Comparison of ENCODE assay signal across 32 mouse cellular contexts in the genomic region with DNA sequence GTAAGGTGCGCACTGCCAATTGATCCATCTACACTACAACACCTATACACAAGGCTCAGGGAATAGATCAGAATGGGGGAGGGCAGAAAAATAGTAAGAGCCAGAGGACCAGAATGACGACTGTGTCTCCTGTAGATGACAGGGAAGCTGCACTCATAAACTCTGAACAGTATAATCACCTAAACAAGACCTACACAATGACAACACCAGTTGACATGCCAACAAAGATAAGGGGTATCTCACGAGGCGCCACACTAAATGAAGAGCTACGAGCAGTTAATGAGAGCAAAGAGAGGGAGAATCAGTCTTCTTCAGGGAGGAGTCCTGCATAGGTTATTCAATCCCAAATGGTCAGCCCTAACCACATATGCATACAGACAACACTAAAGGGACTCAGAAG. TPM values are rescaled to one million over a fixed set of nuclear protein-coding genes. Genes with fewer than 3 reads are reported as not detected.
DNase-seq lines count a peak whose midpoint lies in the region; ATAC-seq and TF ChIP-seq lines count a peak whose summit lies in the region.
"Had no signal": no experiment of that assay in that cellular context is flagged by ENCODE, and none has a peak within 500 bp of the region (broad histone marks: within the 10 kb centered on the region; RNA-seq: fewer than 3 reads in every experiment).

No protein-coding gene starts in this region.

- 0 out of 2 replicates have a peak, but pooled peaks have one; percentile 45 for ATAC-seq in erythroblast, adult 5-6 weeks (replicated peaks; ENCODE audit: low FRiP score, poor library complexity, severe bottlenecking)
- ATAC-seq in liver, embryonic 13.5 days (ENCODE audit: low read depth), result peak; percentile 89
- ATAC-seq in megakaryocyte progenitor cell, adult 5-6 weeks (replicated peaks; ENCODE audit: poor library complexity), result peak; percentile 91
- ATAC-seq: activated CD4-positive, CD25-positive, alpha-beta regulatory T cell, adult 4 months; forebrain, embryonic 16.5 days; hindbrain, postnatal 0 days; intestine, embryonic 16.5 days; lung, postnatal 0 days; midbrain, embryonic 16.5 days had no signal

- 0 out of 2 replicates have a peak overlapping the region, but pooled peaks have one; percentile 9 for H3K9ac ChIP-seq in MEL (ENCODE audit: control insufficient read depth, low read depth, low read length, poor library complexity, severe bottlenecking)
- H3K9ac ChIP-seq in liver, embryonic 13.5 days, result no peak overlapping the region
- H3K9ac ChIP-seq: heart, embryonic 15.5 days; hindbrain, embryonic 12.5 days; limb, embryonic 12.5 days had no signal

- no peak overlapping the region for H3K4me3 ChIP-seq in MEL (ENCODE audit: control insufficient read depth in 1 of 2, insufficient read depth in 1 of 2, low read depth in 2 of 2, low read length in 2 of 2)
- no peak overlapping the region for H3K4me3 ChIP-seq in liver, embryonic 13.5 days (replicated peaks)
- H3K4me3 ChIP-seq: forebrain, embryonic 10.5 days; heart, embryonic 10.5 days; heart, embryonic 15.5 days; hindbrain, embryonic 12.5 days; left cerebral cortex, adult 2 months; limb, embryonic 12.5 days had no signal

- no peak for TF ChIP-seq RAD21 in MEL (IDR thresholded peaks at IDR 0.05; ENCODE audit: low read depth, low read length)

- H3K27me3 ChIP-seq in MEL (ENCODE audit: control insufficient read depth in 1 of 2, insufficient read depth in 2 of 2, low read length in 2 of 2), result no peaks in the 10 kb centered on the region
- H3K27me3 ChIP-seq in liver, embryonic 13.5 days, result no peaks in the 10 kb centered on the region
- H3K27me3 ChIP-seq: heart, embryonic 15.5 days; hindbrain, embryonic 12.5 days; limb, embryonic 12.5 days had no signal

- peak overlapping the region; percentile 29 for H3K4me2 ChIP-seq in liver, embryonic 13.5 days
- H3K4me2 ChIP-seq: heart, embryonic 15.5 days; hindbrain, embryonic 12.5 days; limb, embryonic 12.5 days; midbrain, embryonic 11.5 days had no signal

- WGBS in liver, embryonic 13.5 days (ENCODE audit: insufficient replicate concordance), result 34% methylated on average over 5 of the region's 5 CpGs

- TF ChIP-seq CTCF in MEL (IDR thresholded peaks at IDR 0.05 in 2 of 3, conservative IDR thresholded peaks at IDR 0.05 in 1 of 3; ENCODE audit: control insufficient read depth in 1 of 3, insufficient read depth in 1 of 3, low read depth in 2 of 3, low read length in 3 of 3, poor library complexity in 1 of 3, severe bottlenecking in 1 of 3), result no peak

- H3K79me2 ChIP-seq in MEL (ENCODE audit: control insufficient read depth, insufficient read depth, low read length, poor library complexity), result peaks cover 31% of the 10 kb centered on the region

- no peaks in the 10 kb centered on the region for H3K9me3 ChIP-seq in MEL (replicated peaks; ENCODE audit: insufficient read depth, low read length)
- H3K9me3 ChIP-seq in liver, embryonic 13.5 days (replicated peaks), result no peaks in the 10 kb centered on the region
- H3K9me3 ChIP-seq: forebrain, embryonic 10.5 days; heart, embryonic 10.5 days; heart, embryonic 15.5 days; hindbrain, embryonic 12.5 days; limb, embryonic 12.5 days had no signal

- H3K27ac ChIP-seq in MEL (ENCODE audit: control insufficient read depth, low read depth, low read length), result peak overlapping the region; percentile 77
- H3K27ac ChIP-seq in liver, embryonic 13.5 days, result peak overlapping the region; percentile 61
- H3K27ac ChIP-seq: forebrain, embryonic 10.5 days; heart, embryonic 10.5 days; heart, embryonic 15.5 days; hindbrain, embryonic 12.5 days; hindbrain, postnatal 0 days; kidney, postnatal 0 days; left cerebral cortex, adult 2 months; limb, embryonic 12.5 days; macrophage had no signal

- no peak for TF ChIP-seq POLR2A in MEL (IDR thresholded peaks at IDR 0.05; ENCODE audit: control insufficient read depth in 1 of 2, insufficient read depth in 1 of 2, low read depth in 1 of 2, low read length in 2 of 2, poor library complexity in 1 of 2)

- DNase-seq in MEL (ENCODE audit: low read depth, low spot score), result peak; percentile 74
- DNase-seq in liver, embryonic 13.5 days, result peak; percentile 38
- DNase-seq in spleen, postnatal 36 days (ENCODE audit: low spot score in 2 of 2), result no peak
- DNase-seq in frontal cortex, postnatal 36 days (ENCODE audit: low spot score in 2 of 2), result no peak
- DNase-seq in spleen, adult 18-20 months, result no peak
- DNase-seq: adrenal gland, adult 8-10 months; cerebellum, adult 8-10 months; cerebellum, postnatal 25 days; gastrocnemius, postnatal 14 days; heart, postnatal 36 days; kidney, adult 8-10 months; lung, adult 18-20 months; right cerebral cortex, adult 18-20 months; right cerebral cortex, postnatal 4 days; thymus, postnatal 4 days had no signal

- peaks cover 53 to 61% of the 10 kb centered on the region in 2 experiments for H3K4me1 ChIP-seq in MEL (ENCODE audit: control insufficient read depth in 1 of 2, insufficient read depth in 2 of 2, low read length in 2 of 2)
- peaks cover 57% of the 10 kb centered on the region for H3K4me1 ChIP-seq in liver, embryonic 13.5 days (replicated peaks)
- H3K4me1 ChIP-seq: forebrain, embryonic 10.5 days; heart, embryonic 10.5 days; hindbrain, embryonic 12.5 days; limb, embryonic 12.5 days had no signal

- peaks cover 13 to 85% of the 10 kb centered on the region in 2 experiments for H3K36me3 ChIP-seq in MEL (ENCODE audit: control insufficient read depth in 1 of 2, insufficient read depth in 2 of 2, low read length in 2 of 2)
- H3K36me3 ChIP-seq in liver, embryonic 13.5 days, result peaks cover 66% of the 10 kb centered on the region

- TF ChIP-seq EP300 in MEL (IDR thresholded peaks at IDR 0.05; ENCODE audit: low read depth in 1 of 2, low read length in 2 of 2), result peak; percentile 78 to 83

TF ChIP-seq in MEL, 35 proteins besides CTCF, POLR2A, EP300 and RAD21 (continues in another document):
- TF ChIP-seq ETS1 (IDR thresholded peaks at IDR 0.05; ENCODE audit: low read depth, low read length), result peak; percentile 89
- TF ChIP-seq BHLHE40 (IDR thresholded peaks at IDR 0.05; ENCODE audit: borderline replicate concordance, low read depth, low read length), result peak; percentile 76; the same call in 1 of the 2 replicates
- peak; percentile 81 for TF ChIP-seq TCF12 (IDR thresholded peaks at IDR 0.05; ENCODE audit: low read depth, low read length)
- TF ChIP-seq ZKSCAN1 (IDR thresholded peaks at IDR 0.05; ENCODE audit: low read depth, low read length), result no peak
- peak; percentile 51; the same call in 1 of the 2 replicates for TF ChIP-seq RCOR1 (IDR thresholded peaks at IDR 0.05; ENCODE audit: low read depth, low read length)
- peak; percentile 34 for TF ChIP-seq TAL1 (IDR thresholded peaks at IDR 0.05; ENCODE audit: low read length)

RNA-seq across cellular contexts. Expression of gene Trappc6b, which starts 8.1 kb away (rescaled TPM):
- 45.9 and 48.1 TPM in 2 replicates for total RNA-seq in MEL (2012; rRNA removed)
- polyA plus RNA-seq in MEL (2012; ENCODE audit: insufficient read depth in 1 of 2, insufficient read length in 2 of 2, low read depth in 1 of 2, low replicate concordance in 2 of 2, missing spikeins in 1 of 2), result 10 to 100 TPM in 1 of 2 experiments, not detected in 1; 75.3 TPM
- total RNA-seq in erythroblast, adult 5-6 weeks (2015; ENCODE audit: low replicate concordance), result 12.3 and 19.0 TPM in 2 replicates
- total RNA-seq in erythroblast, adult 5-6 weeks (2017; ENCODE audit: low replicate concordance), result 29.1 and 35.3 TPM in 2 replicates
- polyA plus RNA-seq in liver, embryonic 13.5 days (2015; fragmentation: Nextera tagmentation; extraction: Ambion mirVana), result 52.2 and 58.7 TPM in 2 replicates
- total RNA-seq in megakaryocyte progenitor cell, adult 5-6 weeks (2015), result 63.4 and 63.5 TPM in 2 replicates
- 39.9 and 57.8 TPM in 2 replicates for total RNA-seq in megakaryocyte progenitor cell, adult 5-6 weeks (2017)

RNA-seq across cellular contexts. Expression of gene Pnn, which starts 13.5 kb away (rescaled TPM):
- total RNA-seq in MEL (2012; rRNA removed), result 36.7 and 38.4 TPM in 2 replicates
- 100 to 1,000 TPM; 132 to 216 TPM for polyA plus RNA-seq in MEL (2012; ENCODE audit: insufficient read depth in 1 of 2, insufficient read length in 2 of 2, low read depth in 1 of 2, low replicate concordance in 2 of 2, missing spikeins in 1 of 2)
- total RNA-seq in erythroblast, adult 5-6 weeks (2015; ENCODE audit: low replicate concordance), result 22.3 and 24.5 TPM in 2 replicates
- 23.3 and 40.4 TPM in 2 replicates for total RNA-seq in erythroblast, adult 5-6 weeks (2017; ENCODE audit: low replicate concordance)
- 43.9 and 53.3 TPM in 2 replicates for polyA plus RNA-seq in liver, embryonic 13.5 days (2015; fragmentation: Nextera tagmentation; extraction: Ambion mirVana)
- total RNA-seq in megakaryocyte progenitor cell, adult 5-6 weeks (2015), result 81.5 and 94.1 TPM in 2 replicates
- 88.4 and 137 TPM in 2 replicates for total RNA-seq in megakaryocyte progenitor cell, adult 5-6 weeks (2017)

RNA-seq across cellular contexts. Expression of gene Gemin2, which starts 40.0 kb away (rescaled TPM):
- total RNA-seq in MEL (2012; rRNA removed), result 17.7 and 18.4 TPM in 2 replicates
- polyA plus RNA-seq in MEL (2012; ENCODE audit: insufficient read depth in 1 of 2, insufficient read length in 2 of 2, low read depth in 1 of 2, low replicate concordance in 2 of 2, missing spikeins in 1 of 2), result 10 to 100 TPM in 1 of 2 experiments, not detected in 1; 19.5 TPM
- total RNA-seq in erythroblast, adult 5-6 weeks (2015; ENCODE audit: low replicate concordance), result 8.4 and 12.3 TPM in 2 replicates
- total RNA-seq in erythroblast, adult 5-6 weeks (2017; ENCODE audit: low replicate concordance), result 3.2 and 9.5 TPM in 2 replicates
- 25.5 and 26.0 TPM in 2 replicates for polyA plus RNA-seq in liver, embryonic 13.5 days (2015; fragmentation: Nextera tagmentation; extraction: Ambion mirVana)
- 23.4 and 29.8 TPM in 2 replicates for total RNA-seq in megakaryocyte progenitor cell, adult 5-6 weeks (2015)
- 16.4 and 20.9 TPM in 2 replicates for total RNA-seq in megakaryocyte progenitor cell, adult 5-6 weeks (2017)

RNA-seq across cellular contexts. Expression of gene Sec23a, which starts 41.3 kb away (rescaled TPM):
- total RNA-seq in MEL (2012; rRNA removed), result 16.1 and 16.4 TPM in 2 replicates
- polyA plus RNA-seq in MEL (2012; ENCODE audit: insufficient read depth in 1 of 2, insufficient read length in 2 of 2, low read depth in 1 of 2, low replicate concordance in 2 of 2, missing spikeins in 1 of 2), result 10 to 100 TPM; 16.7 to 98.2 TPM
- 18.6 and 22.2 TPM in 2 replicates for total RNA-seq in erythroblast, adult 5-6 weeks (2015; ENCODE audit: low replicate concordance)
- total RNA-seq in erythroblast, adult 5-6 weeks (2017; ENCODE audit: low replicate concordance), result 19.2 and 21.2 TPM in 2 replicates
- 22.6 and 29.5 TPM in 2 replicates for polyA plus RNA-seq in liver, embryonic 13.5 days (2015; fragmentation: Nextera tagmentation; extraction: Ambion mirVana)
- 19.6 and 24.0 TPM in 2 replicates for total RNA-seq in megakaryocyte progenitor cell, adult 5-6 weeks (2015)
- 19.7 and 23.0 TPM in 2 replicates for total RNA-seq in megakaryocyte progenitor cell, adult 5-6 weeks (2017)

RNA-seq across cellular contexts. Expression of gene Mia2, which starts 42.4 kb away (rescaled TPM):
- 103 and 134 TPM in 2 replicates for total RNA-seq in MEL (2012; rRNA removed)
- 100 to 1,000 TPM in 1 of 2 experiments, not detected in 1; 175 TPM for polyA plus RNA-seq in MEL (2012; ENCODE audit: insufficient read depth in 1 of 2, insufficient read length in 2 of 2, low read depth in 1 of 2, low replicate concordance in 2 of 2, missing spikeins in 1 of 2)
- total RNA-seq in erythroblast, adult 5-6 weeks (2015; ENCODE audit: low replicate concordance), result 40.5 and 54.1 TPM in 2 replicates
- 66.7 and 125 TPM in 2 replicates for total RNA-seq in erythroblast, adult 5-6 weeks (2017; ENCODE audit: low replicate concordance)
- 47.8 and 63.2 TPM in 2 replicates for polyA plus RNA-seq in liver, embryonic 13.5 days (2015; fragmentation: Nextera tagmentation; extraction: Ambion mirVana)
- 123 and 138 TPM in 2 replicates for total RNA-seq in megakaryocyte progenitor cell, adult 5-6 weeks (2015)
- 120 and 162 TPM in 2 replicates for total RNA-seq in megakaryocyte progenitor cell, adult 5-6 weeks (2017)

Comparison
In these comparisons a context has a peak if more than half of its experiments do, and no peak if none do; other contexts are left out.
1. DNase-seq: peak in MEL (single experiment) and liver, embryonic 13.5 days (single experiment); none in spleen, postnatal 36 days (0 of 2), frontal cortex, postnatal 36 days (0 of 2) and spleen, adult 18-20 months (0 of 2).
2. Peak in every context shown above with its lines, with median percentiles within 50 percentile points of each other: ATAC-seq.